Mouse (Mus musculus) midbrain, postnatal 0 days (tissue): ENCODE results near the gene Higd1c. TPM values are rescaled to one million over a fixed set of nuclear protein-coding genes. Genes with fewer than 3 reads are reported as not detected.
A peak's percentile ranks its signal among the peaks of the same experiment; 100 is the strongest.
"Not testable (repeated sequence)": the region's sequence is repeated elsewhere in the genome, so short reads cannot be mapped to it uniquely, and the experiment has no call there.

Source experiments
- ATAC-seq: fragments of 200-750 bp; cut with Nextera tagmentation; 2 replicates; pipeline ENCODE4 v1.8.0; 2017; ENCODE audit warnings: moderate number of reproducible peaks, mild to moderate bottlenecking, moderate TSS enrichment, moderate library complexity; ENCODE audit not compliant: low FRiP score
- DNase-seq: peaks from one replicate; pipeline ENCODE4 v3.0.0-alpha.2; 2015; ENCODE audit warnings: low spot score
- H3K27ac ChIP-seq: fragments of 300-500 bp; sonication (generic); 2 replicates; pipeline ENCODE4 v1.5.1; 2014; ENCODE audit warnings: low read depth, mild to moderate bottlenecking, low read length, mixed read lengths
- H3K27me3 ChIP-seq: fragments of 300-500 bp; sonication (generic); 2 replicates; pipeline ENCODE4 v1.6.1; 2014; ENCODE audit warnings: low read length, control low read depth, mixed read lengths; ENCODE audit not compliant: insufficient read depth
- H3K36me3 ChIP-seq: fragments of 300-500 bp; sonication (generic); 2 replicates; pipeline ENCODE4 v1.6.1; 2014; ENCODE audit warnings: low read length, control low read depth, mixed read lengths; ENCODE audit not compliant: insufficient read depth
- H3K4me1 ChIP-seq: fragments of 300-500 bp; sonication (generic); 2 replicates; pipeline ENCODE4 v1.6.1; 2014; ENCODE audit warnings: mild to moderate bottlenecking, control low read depth, antibody characterized with exemption, low read length, mixed read lengths; ENCODE audit not compliant: insufficient read depth
- H3K4me2 ChIP-seq: fragments of 300-500 bp; sonication (generic); 2 replicates; pipeline ENCODE4 v1.6.1; 2014; ENCODE audit warnings: low read depth, mild to moderate bottlenecking, low read length, mixed read lengths; ENCODE audit not compliant: poor library complexity, severe bottlenecking
- H3K4me3 ChIP-seq: fragments of 300-500 bp; sonication (generic); 2 replicates; pipeline ENCODE4 v1.5.1; 2014; ENCODE audit warnings: low read depth, mild to moderate bottlenecking, low read length, moderate library complexity
- H3K9ac ChIP-seq: fragments of 300-500 bp; sonication (generic); replicated peaks from 2 replicates; pipeline ENCODE4 v1.6.1; 2014; ENCODE audit warnings: mild to moderate bottlenecking, low read length, moderate library complexity, mixed read lengths; ENCODE audit not compliant: poor library complexity, severe bottlenecking
- H3K9me3 ChIP-seq: fragments of 300-500 bp; sonication (generic); 2 replicates; pipeline ENCODE4 v1.6.1; 2016; ENCODE audit warnings: low read length, control low read depth
- CTCF ChIP-seq: IDR thresholded peaks from 2 replicates; pipeline ENCODE4 v1.5.1; 2016; ENCODE audit warnings: antibody characterized with exemption, mild to moderate bottlenecking
- WGBS: fragments of 180-500 bp; shearing (Covaris S2); extraction: QIAGEN DNeasy Blood & Tissue Kit; methylation state at CpG from one replicate; pipeline ENCODE4 v1.1.7; 2014; 5-methylcytosine and 5-hydroxymethylcytosine counted together
- polyA plus RNA-seq: library from polyadenylated mRNA; unstranded; fragments of >200 nt; fragmentation: Nextera tagmentation; extraction: Ambion mirVana; gene quantifications from 2 replicates; pipeline ENCODE4 v1.2.1, GENCODE M21; 2015
- total RNA-seq: library from RNA; depleted of rRNA; stranded (reverse); fragments of >200 nt; gene quantifications from 2 replicates; pipeline ENCODE4 v1.2.3, GENCODE M21; 2014

Gene Higd1c
- total and polyA plus RNA-seq, 2 experiments from 2014 or later: not detected

DNA sequence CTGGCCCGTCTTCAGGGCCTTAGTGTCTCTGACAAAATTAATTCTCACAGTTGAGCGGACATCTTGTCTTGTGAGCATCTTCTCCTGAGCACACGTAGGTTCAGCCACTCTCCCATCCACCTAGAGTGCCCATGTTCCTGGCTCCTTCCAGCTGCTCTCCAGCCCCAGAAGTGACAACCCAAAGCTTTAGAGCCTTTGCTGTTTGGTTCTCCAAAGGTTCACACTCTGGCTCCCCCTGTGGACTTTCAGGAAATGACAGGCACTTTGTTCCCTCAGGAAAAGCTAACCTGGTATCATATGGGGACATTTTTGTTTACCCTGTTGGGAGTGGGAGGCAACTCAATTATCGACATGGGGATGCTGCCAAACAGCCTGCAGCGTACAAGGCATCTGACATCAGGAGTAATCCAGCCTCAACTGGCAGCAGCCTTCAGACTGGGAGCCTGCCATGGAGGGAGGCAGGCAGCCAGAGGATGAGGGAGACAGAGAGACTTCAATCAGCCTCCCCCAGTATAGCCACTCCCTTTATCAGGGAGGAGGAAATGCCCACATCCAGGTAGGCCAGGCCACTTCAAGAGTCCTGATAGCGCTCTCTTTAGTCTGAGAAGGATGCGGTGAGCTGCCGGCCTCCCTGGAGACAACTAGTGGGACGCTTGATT lies 13.6 kb downstream of the Higd1c start:
- DNase-seq, H3K4me3 ChIP-seq, ATAC-seq, H3K27me3 ChIP-seq, H3K9ac ChIP-seq, H3K4me1 ChIP-seq, H3K9me3 ChIP-seq, H3K27ac ChIP-seq, H3K4me2 ChIP-seq, H3K36me3 ChIP-seq: not testable (repeated sequence)
- 24% methylated on average over 3 of the region's 9 CpGs for whole genome bisulfite sequencing
- TF ChIP-seq CTCF: peak; percentile 39

DNA sequence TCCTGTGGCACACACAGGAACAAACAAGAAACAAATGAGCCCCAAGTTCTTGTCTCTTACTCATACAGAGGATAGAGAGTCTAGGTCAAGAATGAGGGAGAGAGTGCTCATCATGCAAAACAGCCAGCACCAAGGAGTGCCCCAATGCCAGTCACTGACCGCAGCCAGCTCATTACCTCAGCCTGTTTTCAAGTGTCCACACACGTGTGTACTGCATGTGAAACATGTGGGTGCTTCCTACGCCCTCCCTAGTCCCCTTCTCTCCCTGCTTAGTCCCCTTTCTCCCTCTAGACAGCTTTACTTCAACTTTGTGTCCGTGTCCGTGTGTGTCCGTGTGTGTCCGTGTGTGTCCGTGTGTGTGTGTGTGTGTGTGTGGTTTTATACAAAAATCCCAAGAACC lies 15.3 kb downstream of the Higd1c start:
- WGBS: 90% methylated on average over 7 of the region's 8 CpGs
- Histone ChIP-seq H3K4me2 (no peak overlapping the region), H3K9ac (no peak overlapping the region), H3K36me3 (no peaks in the 10 kb centered on the region), H3K4me1 (no peaks in the 10 kb centered on the region), H3K27me3 (no peaks in the 10 kb centered on the region), H3K27ac (no peak overlapping the region), H3K9me3 (no peaks in the 10 kb centered on the region), H3K4me3 (no peak overlapping the region)
- DNase-seq (no peak), ATAC-seq (no peak)
- TF ChIP-seq CTCF: no peak

DNA sequence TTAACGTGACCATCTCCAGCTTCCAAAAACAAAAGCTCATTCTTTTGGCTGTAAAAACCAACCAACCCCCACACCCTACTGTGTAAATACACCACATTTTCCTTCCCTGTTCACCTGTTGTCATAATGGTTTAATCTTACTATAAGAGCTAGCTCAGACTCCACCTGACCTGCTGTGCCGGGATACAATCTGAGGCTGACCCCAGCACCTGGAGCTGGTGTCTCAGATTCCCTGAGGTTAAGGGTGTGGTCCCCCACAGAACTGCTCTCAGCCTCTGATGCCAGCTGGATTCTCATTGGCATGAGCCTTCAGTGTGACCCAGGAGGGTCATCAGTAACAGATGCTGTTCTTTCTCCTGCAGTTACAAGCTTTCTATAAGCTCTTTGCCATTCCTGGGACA lies 15.8 kb downstream of the Higd1c start:
- no peak for DNase-seq
- H3K36me3 ChIP-seq: no peaks in the 10 kb centered on the region
- no peaks in the 10 kb centered on the region for H3K9me3 ChIP-seq
- 82% methylated on average over 2 of the region's 2 CpGs for WGBS
- H3K4me3 ChIP-seq: no peak overlapping the region
- H3K4me1 ChIP-seq: no peaks in the 10 kb centered on the region
- TF ChIP-seq CTCF: no peak
- no peak overlapping the region for H3K9ac ChIP-seq
- H3K27me3 ChIP-seq: no peaks in the 10 kb centered on the region
- no peak overlapping the region for H3K27ac ChIP-seq
- no peak for ATAC-seq
- H3K4me2 ChIP-seq: no peak overlapping the region

DNA sequence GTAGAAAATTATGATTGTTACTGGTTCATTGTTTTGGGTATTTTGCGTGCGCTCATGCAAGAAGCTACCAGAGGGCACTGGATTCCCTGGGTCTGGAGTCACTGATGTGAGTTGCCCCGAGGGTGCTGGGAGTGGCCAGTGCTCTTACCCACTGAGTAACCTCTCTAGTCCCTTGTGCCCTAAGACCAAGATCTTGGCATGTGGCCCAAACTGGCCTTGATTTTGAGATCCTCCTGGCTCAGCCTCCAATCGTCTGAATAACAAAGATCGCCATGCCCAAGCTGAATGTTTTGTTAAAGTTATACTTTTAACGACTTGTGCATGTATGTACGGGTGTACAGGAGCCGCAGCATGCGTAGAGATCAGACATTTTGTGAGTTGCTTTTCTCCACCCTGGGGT lies 21.4 kb downstream of the Higd1c start:
- ATAC-seq (no peak), DNase-seq (no peak)
- Histone ChIP-seq H3K9ac (no peak overlapping the region), H3K4me3 (no peak overlapping the region), H3K4me1 (no peaks in the 10 kb centered on the region), H3K36me3 (no peaks in the 10 kb centered on the region), H3K4me2 (no peak overlapping the region), H3K27me3 (no peaks in the 10 kb centered on the region), H3K9me3 (no peaks in the 10 kb centered on the region), H3K27ac (no peak overlapping the region)
- WGBS: 90% methylated on average over 9 of the region's 9 CpGs
- TF ChIP-seq CTCF: no peak

DNA sequence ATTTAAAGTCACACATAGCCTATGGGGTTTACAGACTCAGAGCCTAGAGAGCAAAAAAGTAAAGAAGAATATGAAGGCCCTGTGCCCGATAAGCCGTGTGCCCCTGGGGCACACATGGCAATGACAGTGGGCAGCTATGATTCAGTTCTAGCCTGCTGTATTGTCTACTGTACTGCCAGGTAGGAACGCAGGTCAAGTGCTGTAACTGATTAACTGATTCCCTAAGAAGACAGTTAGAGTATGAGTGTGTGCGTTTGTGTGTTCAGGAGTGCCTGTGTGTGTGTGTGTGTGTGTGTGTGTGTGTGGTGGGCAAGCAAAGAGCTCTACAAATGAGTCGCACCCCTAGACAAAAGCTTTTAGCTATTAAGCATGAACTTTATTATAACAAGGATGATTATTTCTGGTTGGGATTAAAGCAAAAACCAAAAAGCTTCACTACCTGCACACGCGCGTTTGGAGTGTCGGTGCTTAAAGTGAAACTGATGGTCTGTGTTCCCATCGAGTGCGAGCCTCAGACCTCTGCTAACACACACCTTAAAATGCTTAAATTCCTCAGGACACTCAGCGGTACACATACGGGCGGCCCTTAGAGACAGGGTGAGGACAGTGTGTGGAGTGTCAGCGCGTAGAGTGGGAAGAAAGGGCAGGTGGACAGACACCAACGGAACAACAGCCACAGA lies 23.3 kb downstream of the Higd1c start:
- Histone ChIP-seq H3K9me3 (no peaks in the 10 kb centered on the region), H3K4me1 (no peaks in the 10 kb centered on the region), H3K36me3 (no peaks in the 10 kb centered on the region), H3K27me3 (no peaks in the 10 kb centered on the region), H3K9ac (no peak overlapping the region), H3K4me2 (no peak overlapping the region), H3K27ac (no peak overlapping the region), H3K4me3 (no peak overlapping the region)
- no peak for ATAC-seq
- no peak for TF ChIP-seq CTCF
- 94% methylated on average over 17 of the region's 17 CpGs for WGBS
- no peak for DNase-seq

DNA sequence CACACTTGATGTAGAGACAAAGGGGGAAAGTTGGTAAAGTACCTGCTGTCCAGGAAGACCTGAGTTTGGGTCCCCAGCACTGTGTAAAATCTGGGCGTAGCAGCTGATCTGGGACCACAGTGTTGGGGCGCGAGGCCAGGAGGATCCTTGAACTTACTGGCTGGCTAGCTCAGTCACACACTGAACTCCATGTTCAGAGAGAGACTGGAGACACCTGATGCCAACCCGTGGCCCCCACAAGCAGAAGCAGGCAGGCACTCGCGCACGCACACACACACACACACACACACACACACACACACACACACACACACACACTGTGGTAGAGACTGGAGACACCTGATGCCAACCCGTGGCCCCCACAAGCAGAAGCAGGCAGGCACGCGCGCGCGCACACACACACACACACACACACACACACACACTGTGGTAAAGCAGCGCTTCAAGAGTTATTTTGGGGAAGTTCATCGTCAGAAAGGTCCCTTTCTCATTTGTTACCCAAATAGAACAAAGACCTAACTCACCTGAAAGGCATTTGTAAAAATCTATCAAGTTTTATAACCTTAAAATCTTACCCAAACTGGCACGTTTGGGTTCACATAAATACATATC lies 24.0 kb downstream of the Higd1c start:
- H3K4me2 ChIP-seq: no peak overlapping the region
- no peaks in the 10 kb centered on the region for H3K4me1 ChIP-seq
- no peak overlapping the region for H3K9ac ChIP-seq
- TF ChIP-seq CTCF: no peak
- 0 out of 2 replicates have a peak, but pooled peaks cover 4% of the 10 kb centered on the region for H3K36me3 ChIP-seq
- no peaks in the 10 kb centered on the region for H3K27me3 ChIP-seq
- H3K27ac ChIP-seq: no peak overlapping the region
- no peak for DNase-seq
- H3K4me3 ChIP-seq: no peak overlapping the region
- no peaks in the 10 kb centered on the region for H3K9me3 ChIP-seq
- 89% methylated on average over 16 of the region's 16 CpGs for WGBS
- ATAC-seq: no peak
